Mouse (Mus musculus) CD4-positive, CD25-positive, alpha-beta regulatory T cell, adult 9 weeks (primary cell): ENCODE data around the gene Snrpe. TPM values are rescaled to one million over a fixed set of nuclear protein-coding genes. Genes with fewer than 3 reads are reported as not detected.

Source experiments
- polyA plus RNA-seq: library from polyadenylated mRNA; unstranded; fragments of 100-300 nt; shearing (Covaris generic); gene quantifications from one replicate; pipeline ENCODE4 v1.2.1, GENCODE M21; 2017

Gene Snrpe
- 341 TPM for polyA plus RNA-seq

GRCm38 (mm10) chr1:133609771-133610502, at the start of gene Snrpe:
Gene Snrpe, minus strand, starts transcription at chr1:133610291.

Other genes starting within 250 kb of the Snrpe start
- gene Etnk2, start 246.7 kb downstream of the Snrpe start, polyA plus RNA-seq = not detected
- gene Sox13, start 185.9 kb downstream of the Snrpe start, polyA plus RNA-seq = not detected
- gene Zbed6, start 50.6 kb upstream of the Snrpe start, polyA plus RNA-seq = not detected
- gene Gm38394, start 51.0 kb upstream of the Snrpe start, polyA plus RNA-seq = 2.9 TPM
- 140 TPM for gene Lax1, start 79.8 kb upstream of the Snrpe start, polyA plus RNA-seq
- 7.2 TPM for gene Atp2b4, start 190.8 kb upstream of the Snrpe start, polyA plus RNA-seq